Mouse (Mus musculus) cerebellum, adult 2 months (tissue): ENCODE results near the gene Rab20.

ENCODE experiments used
- CTCF ChIP-seq: fragments of 200-500 bp; IDR thresholded peaks from 2 replicates; pipeline ENCODE4 v1.5.1; 2011; ENCODE audit warnings: low read depth, mild to moderate bottlenecking, control low read depth, low read length, moderate library complexity, borderline replicate concordance; ENCODE audit not compliant: insufficient read depth
- POLR2A ChIP-seq: fragments of 200-500 bp; IDR thresholded peaks from 2 replicates; pipeline ENCODE4 v1.6.1; 2011; ENCODE audit warnings: low read length, control low read depth, borderline replicate concordance; ENCODE audit not compliant: insufficient read depth

GRCm38 (mm10) chr8:11454228-11454627 is 24.3 kb downstream of the Rab20 start:
- TF ChIP-seq CTCF (no peak), POLR2A (no peak)
